Mouse (Mus musculus) limb, embryonic 14.5 days (tissue): ENCODE results near the gene Pim1. TPM values are rescaled to one million over a fixed set of nuclear protein-coding genes. Genes with fewer than 3 reads are reported as not detected.

ENCODE experiments used
- ATAC-seq: fragments of 200-750 bp; cut with Nextera tagmentation; 2 replicates; pipeline ENCODE4 v1.8.0; 2017; ENCODE audit warnings: low read depth, moderate number of reproducible peaks, moderate TSS enrichment; ENCODE audit not compliant: low FRiP score
- DNase-seq: peaks from one replicate; pipeline ENCODE4 v3.0.0-alpha.2; 2015; ENCODE audit warnings: low spot score
- H3K27ac ChIP-seq: fragments of 300-500 bp; sonication (generic); replicated peaks from 2 replicates; pipeline ENCODE4 v1.5.1; 2014; ENCODE audit warnings: low read depth, mild to moderate bottlenecking, low read length, moderate library complexity, mixed read lengths
- H3K27me3 ChIP-seq: fragments of 300-500 bp; sonication (generic); 2 replicates; pipeline ENCODE4 v1.6.1; 2014; ENCODE audit warnings: low read length, mixed read lengths; ENCODE audit not compliant: control insufficient read depth, insufficient read depth
- H3K36me3 ChIP-seq: fragments of 300-500 bp; sonication (generic); 2 replicates; pipeline ENCODE4 v1.6.1; 2014; ENCODE audit warnings: mild to moderate bottlenecking, low read length, moderate library complexity, mixed read lengths; ENCODE audit not compliant: control insufficient read depth, insufficient read depth
- H3K4me1 ChIP-seq: fragments of 300-500 bp; sonication (generic); 2 replicates; pipeline ENCODE4 v1.6.1; 2014; ENCODE audit warnings: antibody characterized with exemption, low read length, mixed read lengths; ENCODE audit not compliant: control insufficient read depth, insufficient read depth
- H3K4me2 ChIP-seq: fragments of 300-500 bp; sonication (generic); replicated peaks from 2 replicates; pipeline ENCODE4 v1.6.1; 2014; ENCODE audit warnings: low read depth, mild to moderate bottlenecking, low read length, moderate library complexity; ENCODE audit not compliant: severe bottlenecking
- H3K4me3 ChIP-seq: fragments of 300-500 bp; sonication (generic); replicated peaks from 2 replicates; pipeline ENCODE4 v1.5.1; 2014; ENCODE audit warnings: low read length
- H3K9ac ChIP-seq: fragments of 300-500 bp; sonication (generic); 2 replicates; pipeline ENCODE4 v1.6.1; 2014; ENCODE audit warnings: mild to moderate bottlenecking, low read depth, low read length, moderate library complexity; ENCODE audit not compliant: severe bottlenecking
- H3K9me3 ChIP-seq: fragments of 300-500 bp; sonication (generic); 2 replicates; pipeline ENCODE4 v1.6.1; 2016; ENCODE audit warnings: low read length; ENCODE audit not compliant: control insufficient read depth
- POLR2A ChIP-seq: fragments of 200-500 bp; IDR thresholded peaks from 2 replicates; pipeline ENCODE4 v1.8.0; 2012; ENCODE audit warnings: inconsistent platforms, mild to moderate bottlenecking, moderate library complexity, borderline replicate concordance; ENCODE audit not compliant: insufficient read depth, insufficient read length; ENCODE audit errors: extremely low read depth
- WGBS: fragments of 180-500 bp; shearing (Covaris S2); extraction: QIAGEN DNeasy Blood & Tissue Kit; methylation state at CpG from one replicate; pipeline ENCODE4 v1.1.7; 2014; 5-methylcytosine and 5-hydroxymethylcytosine counted together
- polyA plus RNA-seq, 2 experiments: library from polyadenylated mRNA; depleted of rRNA in 1 of 2; stranded (reverse) in 1 of 2; unstranded in 1 of 2; fragments of >200 nt; fragmentation: Nextera tagmentation in 1 of 2; extraction: Ambion mirVana in 1 of 2; gene quantifications; 2 replicates each; pipeline versions ENCODE4 v1.2.1 to v1.2.3; 2012 to 2014

Gene Pim1
- polyA plus RNA-seq, 2 experiments, result 15.7 to 18.4 TPM

- no peak for TF ChIP-seq POLR2A
- no peaks in the 10 kb centered on the region for H3K9me3 ChIP-seq
- no peaks in the 10 kb centered on the region for H3K27me3 ChIP-seq
- no peaks in the 10 kb centered on the region for H3K4me1 ChIP-seq
- no peak overlapping the region for H3K4me3 ChIP-seq
- H3K4me2 ChIP-seq, result no peak overlapping the region
- H3K27ac ChIP-seq, result no peak overlapping the region
- no peaks in the 10 kb centered on the region for H3K36me3 ChIP-seq
- ATAC-seq (no peak), DNase-seq (no peak)
- 82% methylated on average over 7 of the region's 7 CpGs for WGBS
- no peak overlapping the region for H3K9ac ChIP-seq
Observed at GRCm38 (mm10) chr17:29500243-29500740, 9.7 kb downstream of the Pim1 start.

- DNase-seq, result no peak
- 75% methylated on average over 13 of the region's 17 CpGs for WGBS
- H3K4me3 ChIP-seq, result no peak overlapping the region
- H3K4me1 ChIP-seq, result no peaks in the 10 kb centered on the region
- no peaks in the 10 kb centered on the region for H3K9me3 ChIP-seq
- TF ChIP-seq POLR2A, result no peak
- no peak overlapping the region for H3K4me2 ChIP-seq
- H3K9ac ChIP-seq, result no peak overlapping the region
- H3K36me3 ChIP-seq, result no peaks in the 10 kb centered on the region
- no peak overlapping the region for H3K27ac ChIP-seq
- no peak for ATAC-seq
- no peaks in the 10 kb centered on the region for H3K27me3 ChIP-seq
Observed at GRCm38 (mm10) chr17:29500802-29501469, 10.4 kb downstream of the Pim1 start.

- 80% methylated on average over 7 of the region's 7 CpGs for WGBS
- Histone ChIP-seq H3K36me3 (no peaks in the 10 kb centered on the region), H3K27me3 (no peaks in the 10 kb centered on the region), H3K27ac (no peak overlapping the region), H3K4me3 (no peak overlapping the region), H3K9me3 (no peaks in the 10 kb centered on the region), H3K9ac (no peak overlapping the region), H3K4me2 (no peak overlapping the region), H3K4me1 (no peaks in the 10 kb centered on the region)
- no peak for DNase-seq
- TF ChIP-seq POLR2A, result no peak
- ATAC-seq, result no peak
Observed at GRCm38 (mm10) chr17:29502005-29502668, 11.6 kb downstream of the Pim1 start.

GRCm38 (mm10) chr17:29502669-29503665, 12.4 kb downstream of the Pim1 start:
- peak overlapping the region; percentile 37 for H3K4me2 ChIP-seq
- no peaks in the 10 kb centered on the region for H3K4me1 ChIP-seq
- no peak for DNase-seq
- peak overlapping the region; percentile 16; the same call in 1 of the 2 replicates for H3K4me3 ChIP-seq
- TF ChIP-seq POLR2A, result no peak
- no peak overlapping the region for H3K9ac ChIP-seq
- H3K9me3 ChIP-seq, result no peaks in the 10 kb centered on the region
- H3K36me3 ChIP-seq, result no peaks in the 10 kb centered on the region
- 14% methylated on average over 32 of the region's 32 CpGs for WGBS
- no peaks in the 10 kb centered on the region for H3K27me3 ChIP-seq
- no peak for ATAC-seq
- no peak overlapping the region for H3K27ac ChIP-seq

- ATAC-seq, result no peak
- DNase-seq, result no peak
- H3K27me3 ChIP-seq, result no peaks in the 10 kb centered on the region
- no peaks in the 10 kb centered on the region for H3K9me3 ChIP-seq
- H3K9ac ChIP-seq, result no peak overlapping the region
- H3K36me3 ChIP-seq, result no peaks in the 10 kb centered on the region
- TF ChIP-seq POLR2A, result no peak
- no peak overlapping the region for H3K4me2 ChIP-seq
- H3K27ac ChIP-seq, result no peak overlapping the region
- no peaks in the 10 kb centered on the region for H3K4me1 ChIP-seq
- no peak overlapping the region for H3K4me3 ChIP-seq
- WGBS, result 75% methylated on average over 5 of the region's 5 CpGs
Observed at GRCm38 (mm10) chr17:29503700-29504099, 13.1 kb downstream of the Pim1 start.
